Mouse (Mus musculus): ENCODE measurements around the gene Cacna2d2. TPM values are rescaled to one million over a fixed set of nuclear protein-coding genes. Genes with fewer than 3 reads are reported as not detected.

Cacna2d2 gene
- total RNA-seq, 2 experiments from 2014 or later, result 24.3 to 29.7 TPM

DNA sequence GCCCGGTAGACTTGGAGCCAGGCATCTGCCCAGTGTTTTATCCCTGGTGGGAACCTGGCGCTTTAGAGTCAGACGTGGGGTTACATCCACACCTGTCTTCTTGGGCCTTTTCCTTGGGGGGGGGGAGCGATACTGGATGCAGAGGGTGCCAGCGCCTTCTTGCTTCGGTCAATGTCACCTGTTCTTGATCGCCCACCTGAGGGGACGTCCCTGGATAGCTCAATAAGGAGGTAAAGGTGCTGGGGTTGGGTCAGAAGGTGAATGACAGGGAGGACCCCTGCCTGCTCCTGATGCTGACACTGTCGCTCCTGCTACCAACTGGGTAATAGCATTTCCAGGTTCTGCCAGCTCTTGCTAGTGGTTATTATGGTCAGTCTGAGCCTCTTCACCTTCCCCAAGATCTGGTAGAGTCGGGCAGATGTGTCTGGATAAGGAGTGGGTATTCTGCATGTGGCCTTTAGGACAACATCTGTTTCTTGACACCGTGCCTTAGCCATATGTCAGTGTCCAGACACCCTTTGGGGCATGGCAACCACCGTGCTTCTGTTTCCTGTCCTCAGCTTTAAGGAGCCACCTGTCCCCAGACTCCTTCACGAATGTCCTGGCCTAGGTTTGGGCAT is 1.4 kb downstream of the Cacna2d2 start:
- no peak for DNase-seq (ENCODE audit: low spot score in 2 of 2)

DNA sequence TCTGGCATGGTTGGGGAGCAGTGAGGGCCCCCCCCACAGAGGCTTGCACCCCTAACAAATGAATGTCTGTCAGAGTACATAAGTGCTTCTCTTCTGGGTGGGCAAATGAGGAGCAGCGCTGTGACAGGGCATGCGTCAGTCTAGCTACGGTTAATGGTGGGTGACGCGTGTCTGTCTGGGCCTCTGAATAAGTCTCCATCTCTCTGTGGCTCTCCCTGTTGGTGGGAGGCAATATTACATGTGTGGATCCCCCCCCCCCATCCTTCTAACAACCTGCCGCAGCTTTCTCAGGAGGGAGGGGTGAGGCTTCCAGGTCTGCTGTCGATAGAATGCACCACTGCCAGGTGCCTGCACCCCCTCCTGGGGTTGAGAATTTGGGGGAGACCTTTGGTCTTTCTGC is 3.7 kb downstream of the Cacna2d2 start:
- no peak for DNase-seq (ENCODE audit: low spot score in 2 of 2)

DNA sequence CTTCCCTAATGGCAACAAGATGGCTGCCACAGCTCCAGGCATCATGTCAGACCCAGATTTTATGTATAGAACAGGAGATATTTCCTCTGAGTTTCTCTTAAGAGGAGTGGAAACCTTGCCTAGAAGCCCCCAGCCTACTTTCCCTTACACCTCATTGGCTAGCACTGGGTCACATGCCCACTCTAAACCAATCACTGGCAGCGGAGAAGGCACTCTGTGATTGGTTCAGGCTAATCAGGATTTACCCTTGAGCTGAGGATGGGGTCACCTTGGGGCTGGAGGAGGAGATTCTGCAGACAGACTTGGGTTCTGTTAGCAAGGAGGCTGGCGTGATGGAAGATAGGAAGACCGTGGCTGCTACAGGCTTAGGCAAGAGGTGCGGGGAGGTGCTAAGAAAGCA is 10.0 kb downstream of the Cacna2d2 start:
- no peak for DNase-seq (ENCODE audit: low spot score in 2 of 2)

DNA sequence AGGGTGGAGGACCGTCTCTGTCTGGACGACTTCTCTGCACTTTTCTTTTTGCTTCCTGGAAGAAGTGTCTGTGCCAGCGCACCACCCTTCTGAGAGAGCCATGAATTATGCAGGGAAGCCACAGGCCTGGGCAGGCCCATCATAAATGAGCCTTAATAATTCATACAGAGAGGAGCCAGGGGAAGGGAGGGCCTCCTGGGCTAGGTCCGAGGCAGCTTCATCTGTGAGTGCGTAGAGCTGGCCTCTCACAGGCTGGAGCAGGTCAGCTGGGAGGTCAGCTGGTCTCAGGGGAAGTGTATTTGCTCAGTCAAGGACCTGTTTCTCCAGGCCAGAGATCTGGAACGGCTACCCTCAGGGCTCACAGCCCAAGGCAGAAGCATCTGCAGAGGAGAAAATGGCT is 17.7 kb downstream of the Cacna2d2 start:
- no peak for DNase-seq (ENCODE audit: low spot score in 2 of 2)

DNA sequence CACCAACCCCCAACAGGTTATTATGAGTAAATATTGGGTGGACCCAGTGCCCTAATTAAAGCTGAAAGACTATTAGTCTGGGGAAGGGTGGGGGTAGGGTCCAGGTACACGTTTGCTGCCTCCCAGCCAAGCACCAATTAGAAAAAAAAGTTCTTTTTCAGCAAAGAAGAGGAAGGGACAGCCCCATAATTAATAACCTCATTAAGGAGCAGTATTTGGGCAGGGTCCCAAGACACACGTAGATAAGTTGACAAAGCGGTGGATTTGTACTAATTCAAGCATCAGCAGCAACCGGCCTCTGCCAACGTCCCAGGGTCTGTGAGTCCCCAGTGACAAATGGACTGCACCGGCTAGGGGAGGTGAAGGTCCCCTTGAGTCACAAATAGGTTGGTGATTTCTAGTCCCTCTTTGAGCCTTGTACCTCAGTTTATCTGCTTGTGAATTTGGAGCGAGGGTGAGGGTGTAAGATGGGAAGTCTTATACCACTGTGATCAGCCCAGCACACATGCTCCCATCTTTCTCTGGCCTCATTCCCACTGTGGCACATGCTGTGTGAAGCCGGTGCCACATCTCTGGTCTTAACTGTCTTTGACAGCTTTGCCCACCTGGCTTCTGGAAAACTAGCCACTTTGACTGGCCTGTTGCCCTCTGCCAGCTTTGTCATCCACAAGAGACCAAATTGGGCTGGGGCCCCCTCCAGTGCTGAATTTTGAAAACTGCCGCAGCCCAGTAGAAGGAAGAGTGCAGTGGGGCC is 20.3 kb downstream of the Cacna2d2 start:
- DNase-seq (ENCODE audit: low spot score in 2 of 2), result no peak

DNA sequence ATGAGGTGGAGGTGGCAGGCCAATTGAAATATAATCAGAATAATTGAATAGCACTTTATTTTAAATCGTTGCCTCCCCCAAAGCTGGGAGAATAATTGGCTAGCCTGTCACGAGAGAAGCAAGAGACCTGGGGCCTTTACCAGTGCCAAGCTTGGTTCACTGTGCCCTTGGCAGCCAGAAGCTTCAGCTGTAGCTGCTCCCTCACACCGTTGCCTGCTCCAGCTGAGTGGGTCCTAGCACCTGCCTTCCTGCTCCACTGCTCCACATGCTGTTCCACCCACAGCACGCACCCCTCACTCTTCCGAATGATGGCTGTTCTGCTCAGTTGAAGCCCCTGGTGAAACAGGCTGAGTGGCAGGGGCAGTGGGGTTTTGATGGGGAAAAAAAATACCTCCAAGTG is 21.5 kb downstream of the Cacna2d2 start:
- DNase-seq (ENCODE audit: low spot score in 2 of 2), result no peak

DNA sequence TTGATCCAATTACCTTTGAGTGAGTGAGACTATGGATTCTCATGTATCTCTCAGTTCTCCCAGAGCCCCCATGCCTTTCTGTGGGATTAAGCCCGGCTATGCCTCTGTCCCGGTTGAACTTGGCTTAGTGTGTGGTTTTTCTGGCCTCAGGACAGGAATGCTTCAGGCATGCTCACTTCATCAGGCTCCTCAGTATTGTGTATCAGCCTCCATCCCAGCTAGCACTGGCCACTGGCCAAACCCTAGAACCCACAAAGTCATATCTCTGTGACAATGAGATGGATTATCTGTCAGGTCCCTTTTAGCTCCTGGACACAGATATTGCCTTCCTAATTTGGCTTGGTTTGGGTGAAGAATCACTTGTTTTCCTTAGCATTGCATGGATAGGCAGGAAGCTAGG is 23.5 kb downstream of the Cacna2d2 start:
- DNase-seq (ENCODE audit: low spot score in 2 of 2), result no peak

DNA sequence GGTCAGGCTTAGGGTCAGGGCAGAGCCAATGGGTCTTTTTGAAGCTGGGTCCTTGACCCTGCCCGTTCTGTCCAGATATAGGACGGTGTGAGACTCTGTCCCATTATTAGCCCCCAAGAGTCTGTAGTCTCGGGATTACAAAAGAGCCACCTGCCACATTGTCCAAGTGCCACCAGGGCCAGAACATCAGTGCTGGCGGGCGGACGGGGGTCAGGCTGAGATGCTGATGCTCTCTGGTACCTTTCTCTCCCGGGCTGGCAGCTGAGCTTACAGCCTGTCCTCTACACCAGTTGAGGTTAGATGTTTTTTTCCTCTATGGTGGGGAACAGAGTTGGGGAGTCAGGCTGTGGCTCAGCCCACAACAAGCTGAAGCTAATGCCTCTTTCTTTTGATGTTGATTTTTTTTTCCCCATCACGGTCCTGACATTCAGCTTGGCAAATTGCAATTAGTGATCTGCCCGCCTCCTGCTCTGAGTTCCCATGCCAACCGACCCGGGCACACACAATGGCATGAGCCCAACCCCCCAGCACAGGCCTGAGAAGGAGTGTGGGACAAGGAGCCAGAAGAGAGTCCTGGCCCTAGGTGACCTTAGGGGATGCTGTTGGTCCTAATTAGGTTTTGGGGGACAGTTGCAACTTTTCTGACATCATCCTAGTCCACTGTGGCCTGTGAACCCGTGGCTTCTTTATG is 25.2 kb downstream of the Cacna2d2 start:
- no peak for DNase-seq (ENCODE audit: low spot score in 2 of 2)

DNA sequence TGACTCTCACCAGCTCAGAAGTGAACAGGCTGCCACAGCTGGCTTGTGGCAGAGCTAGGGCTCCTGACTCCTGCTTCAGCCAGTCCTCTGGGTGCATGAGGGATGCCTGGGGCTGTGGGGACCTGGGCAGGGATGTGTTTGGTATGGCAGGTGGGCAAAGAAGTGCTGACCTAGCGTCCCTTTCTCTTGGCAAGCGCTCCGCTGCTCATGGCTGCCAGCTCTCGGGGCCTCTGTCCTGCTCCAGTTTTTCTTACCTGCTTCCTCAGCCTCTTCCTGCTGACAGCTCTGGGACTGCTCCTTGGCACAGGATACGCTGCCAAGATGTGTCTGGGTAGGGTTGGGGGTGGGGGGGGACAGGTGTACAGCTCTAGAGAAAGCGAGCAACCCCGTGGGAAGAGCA is 28.5 kb downstream of the Cacna2d2 start:
- no peak for DNase-seq (ENCODE audit: low spot score in 2 of 2)

DNA sequence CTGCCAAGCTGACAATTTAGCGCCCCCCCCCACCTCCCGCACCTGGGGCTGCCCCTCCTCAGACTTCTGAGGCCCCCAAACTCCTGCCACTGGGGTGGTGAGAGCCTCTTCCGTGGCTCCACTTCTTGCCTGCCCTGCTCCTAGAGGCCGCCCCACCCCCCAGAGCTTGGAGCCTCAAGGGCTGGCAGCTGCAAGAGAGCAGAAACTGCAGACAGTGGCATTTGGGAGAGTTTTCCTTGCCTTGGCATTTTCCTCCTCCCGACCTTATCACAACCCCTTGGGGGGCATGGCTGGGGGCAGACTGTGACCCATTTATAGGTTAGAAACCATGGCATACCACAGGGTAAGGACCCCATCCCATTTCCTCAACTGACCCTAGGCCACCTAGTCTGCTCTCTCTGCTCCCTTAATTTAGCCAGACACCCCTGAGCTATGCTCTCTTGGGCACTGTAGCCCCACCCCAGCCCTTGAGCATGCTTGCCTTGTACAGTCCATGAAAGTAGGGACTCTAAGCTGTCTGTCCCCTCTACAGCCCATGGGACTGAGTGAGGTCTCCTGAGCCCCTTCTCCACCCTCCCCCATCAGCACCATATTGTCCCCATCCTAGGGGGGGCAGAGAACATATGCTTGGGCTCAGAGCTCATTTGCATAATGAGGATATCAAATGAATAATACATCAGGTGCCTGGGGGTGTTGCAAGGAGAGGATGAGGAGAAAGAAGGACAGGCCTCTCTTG is 29.2 kb downstream of the Cacna2d2 start:
- no peak for DNase-seq (ENCODE audit: low spot score in 2 of 2)

DNA sequence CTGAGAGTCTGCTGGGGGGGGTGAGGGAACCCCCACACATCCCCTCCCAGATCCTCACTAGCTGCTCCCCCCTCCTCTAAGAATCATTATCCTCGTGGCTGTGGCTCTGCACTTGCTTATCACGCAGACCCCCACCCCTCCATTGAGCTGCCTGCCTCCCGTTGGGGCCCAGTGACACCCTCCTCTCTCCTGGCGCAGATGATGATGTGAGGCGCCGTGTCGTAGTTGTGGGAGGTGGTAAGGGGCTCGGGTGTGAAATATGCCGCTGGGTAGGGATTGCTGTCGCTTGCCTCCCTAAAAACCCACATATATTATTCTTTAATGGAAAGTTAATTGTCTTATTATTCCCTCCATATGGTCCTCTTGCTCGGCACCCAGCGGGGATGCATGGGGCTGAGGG is 31.0 kb downstream of the Cacna2d2 start:
- DNase-seq (ENCODE audit: low spot score in 2 of 2), result no peak

DNA sequence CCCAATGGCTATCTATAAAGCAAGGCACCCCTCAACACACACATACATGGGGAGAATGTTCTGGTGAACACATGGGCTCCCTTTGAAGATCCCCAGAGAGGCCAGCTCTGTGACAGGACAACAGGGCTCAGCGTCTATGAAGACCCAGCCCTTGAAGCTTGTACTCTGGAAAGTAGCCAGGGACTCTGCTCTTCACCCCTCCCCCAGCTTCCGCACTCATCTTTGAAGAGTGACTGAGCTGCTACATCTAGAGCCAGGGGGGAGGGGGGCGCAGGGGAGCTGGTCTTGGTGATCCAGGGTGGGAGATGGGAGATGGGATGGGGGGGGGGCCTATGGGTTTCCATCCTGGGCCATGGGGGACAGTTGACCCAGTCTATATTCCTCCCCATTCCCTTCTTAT is 33.1 kb downstream of the Cacna2d2 start:
- no peak for DNase-seq (ENCODE audit: low spot score in 2 of 2)

DNA sequence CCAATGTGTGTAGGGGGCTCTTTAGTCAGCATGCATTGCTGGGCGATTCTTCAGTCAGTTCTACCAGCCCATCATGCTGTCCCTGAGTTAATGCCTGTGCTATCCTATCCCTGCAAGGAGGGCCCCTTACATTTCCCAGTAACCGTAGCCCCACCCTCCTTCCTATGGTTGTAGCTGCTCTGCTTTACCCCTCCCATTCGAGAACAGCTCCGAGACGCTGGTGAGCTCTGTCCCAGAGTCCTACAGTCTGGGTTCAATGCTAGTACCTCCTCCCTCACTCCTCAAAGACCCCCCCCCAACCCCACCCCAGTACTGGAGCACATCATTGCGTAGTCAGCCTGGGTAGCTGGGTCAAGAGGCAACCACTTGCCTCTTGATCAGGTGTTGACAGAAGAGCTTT is 35.4 kb downstream of the Cacna2d2 start:
- DNase-seq (ENCODE audit: low spot score in 2 of 2), result no peak

DNA sequence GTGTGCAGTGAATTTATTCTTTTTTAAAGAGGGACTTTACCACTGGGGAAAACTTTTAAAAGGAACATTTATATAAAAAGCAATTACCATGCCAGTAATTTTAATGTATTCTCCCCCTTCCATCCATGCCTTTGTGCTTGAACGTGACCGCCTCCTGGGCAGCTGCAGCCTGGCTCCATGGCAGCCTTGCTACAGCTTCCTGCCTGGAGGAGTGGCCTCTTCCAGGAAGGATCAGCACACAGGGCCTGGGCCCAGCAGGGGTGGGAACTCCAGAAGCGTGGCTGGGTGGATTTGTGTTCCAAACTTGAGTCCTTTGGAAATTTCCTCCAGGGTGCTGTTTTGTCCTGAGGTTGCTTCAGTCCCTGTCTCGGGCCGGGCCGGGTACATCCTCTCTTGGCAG is 35.9 kb downstream of the Cacna2d2 start:
- no peak for DNase-seq (ENCODE audit: low spot score in 2 of 2)

DNA sequence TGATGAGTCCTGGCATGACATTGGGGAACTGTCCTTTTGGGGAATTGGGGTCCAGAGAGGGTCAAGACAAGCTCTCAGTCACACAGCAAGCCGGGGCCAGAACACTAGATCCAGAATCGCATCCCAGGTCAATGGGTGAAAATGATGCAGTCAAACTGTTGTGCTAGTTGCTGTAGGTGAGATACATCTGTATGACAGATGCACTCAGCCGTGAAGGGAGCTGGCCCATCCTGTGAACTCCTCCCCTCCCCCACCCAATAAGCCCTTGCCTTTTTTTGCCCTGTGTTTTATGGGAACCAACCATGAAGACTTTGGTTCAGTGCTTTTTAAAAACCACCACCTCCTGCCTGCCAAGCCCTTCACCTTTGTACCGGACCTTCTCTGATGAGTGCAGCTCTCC is 43.5 kb downstream of the Cacna2d2 start:
- DNase-seq (ENCODE audit: low spot score in 2 of 2), result no peak

DNA sequence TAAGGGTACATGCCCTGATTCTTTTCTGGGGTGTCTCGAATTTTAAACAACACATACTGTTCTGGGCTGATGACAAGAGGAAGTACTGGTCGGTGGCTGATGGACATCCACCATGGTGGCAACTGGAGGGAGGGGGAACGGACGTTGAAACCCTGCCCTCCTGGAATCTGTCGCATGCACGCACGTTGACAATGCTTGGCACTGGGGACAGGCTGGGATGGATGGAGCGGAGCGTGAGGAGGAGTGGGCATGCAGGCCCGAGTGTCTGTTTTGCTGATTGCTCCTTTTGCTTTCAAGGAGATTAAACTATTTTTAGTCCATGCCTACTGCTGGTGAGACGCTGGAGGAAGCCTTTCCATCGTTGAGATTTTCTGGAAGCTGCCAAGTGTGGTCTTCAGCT is 43.9 kb downstream of the Cacna2d2 start:
- DNase-seq (ENCODE audit: low spot score in 2 of 2), result no peak

DNA sequence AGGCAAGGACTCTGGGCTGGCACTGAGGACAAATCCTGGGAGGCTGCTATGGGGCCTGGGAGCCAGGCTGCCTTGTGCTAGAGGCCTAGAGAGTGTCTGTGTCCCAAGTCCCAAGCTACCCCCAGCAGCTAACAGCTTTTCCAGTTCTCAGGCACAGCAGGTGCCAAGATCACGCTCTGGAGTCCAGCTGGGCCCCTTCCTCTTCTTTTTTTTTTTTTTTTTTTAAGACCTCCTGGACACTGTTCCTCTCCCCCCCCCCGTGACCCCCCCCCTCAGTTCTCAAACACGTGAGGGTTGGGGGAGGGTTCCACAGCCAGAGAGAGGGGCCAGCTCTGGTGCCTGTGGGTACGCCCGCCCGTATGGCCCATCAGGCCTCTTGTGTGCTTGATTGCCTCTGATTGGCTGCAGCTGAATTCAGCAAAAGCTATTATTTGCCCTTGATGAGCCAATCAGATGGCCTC is 45.6 kb downstream of the Cacna2d2 start:
- no peak for DNase-seq (ENCODE audit: low spot score in 2 of 2)

DNA sequence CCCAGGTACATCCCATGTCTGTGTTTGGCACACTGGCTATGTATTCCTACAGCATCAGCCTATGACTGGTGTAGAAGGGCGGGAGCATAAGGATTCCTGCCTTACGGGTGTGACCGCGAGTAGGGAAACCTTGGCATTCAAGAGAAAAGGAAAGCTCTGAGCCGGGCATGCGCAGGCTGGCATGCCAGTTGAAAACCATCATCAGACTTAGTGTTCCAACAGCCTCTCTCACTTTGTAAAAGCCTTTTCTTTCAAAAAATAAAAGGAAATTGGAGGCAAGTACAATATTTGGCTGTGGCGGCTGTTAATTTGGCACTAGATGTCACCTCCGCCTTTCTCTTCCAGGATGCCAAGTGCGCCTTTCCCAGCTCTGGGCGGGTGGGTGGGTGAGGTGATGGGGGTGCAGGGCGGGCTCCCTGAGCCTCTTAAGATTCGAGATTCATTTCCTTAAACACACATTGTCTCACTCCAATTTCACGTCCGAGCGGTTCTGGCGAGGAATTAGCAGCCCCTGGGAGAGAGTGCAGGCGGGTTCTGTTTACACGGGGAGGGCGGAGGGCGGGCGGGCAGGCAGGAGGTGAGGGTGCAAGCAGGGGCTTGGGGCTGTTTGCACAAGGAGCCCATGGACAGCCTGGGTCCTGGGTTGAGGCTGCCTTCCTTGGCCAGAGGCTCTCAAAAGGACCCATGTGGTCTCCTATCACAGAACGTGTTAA is 49.5 kb downstream of the Cacna2d2 start:
- DNase-seq (ENCODE audit: low spot score in 2 of 2), result peak in 1 of 2 experiments; percentile 13

DNA sequence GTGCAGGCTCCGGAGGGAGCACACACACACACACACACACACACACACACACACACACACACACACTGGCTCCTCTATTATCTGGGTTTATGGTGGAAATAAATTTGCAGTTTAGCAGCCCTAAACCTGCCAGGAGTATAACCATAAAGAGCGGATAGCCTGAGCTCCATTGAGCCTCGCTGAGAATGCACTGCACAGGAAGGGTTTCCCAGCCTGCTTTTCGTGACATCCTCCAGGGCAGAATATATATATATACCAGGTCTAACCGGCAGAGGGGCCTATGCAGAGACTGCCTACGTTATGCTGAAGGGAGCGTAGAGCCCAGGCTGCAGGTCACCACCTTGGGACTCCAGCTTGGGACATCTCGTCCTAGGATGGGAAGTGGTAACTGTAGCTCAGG is 52.0 kb downstream of the Cacna2d2 start:
- no peak for DNase-seq (ENCODE audit: low spot score in 2 of 2)

DNA sequence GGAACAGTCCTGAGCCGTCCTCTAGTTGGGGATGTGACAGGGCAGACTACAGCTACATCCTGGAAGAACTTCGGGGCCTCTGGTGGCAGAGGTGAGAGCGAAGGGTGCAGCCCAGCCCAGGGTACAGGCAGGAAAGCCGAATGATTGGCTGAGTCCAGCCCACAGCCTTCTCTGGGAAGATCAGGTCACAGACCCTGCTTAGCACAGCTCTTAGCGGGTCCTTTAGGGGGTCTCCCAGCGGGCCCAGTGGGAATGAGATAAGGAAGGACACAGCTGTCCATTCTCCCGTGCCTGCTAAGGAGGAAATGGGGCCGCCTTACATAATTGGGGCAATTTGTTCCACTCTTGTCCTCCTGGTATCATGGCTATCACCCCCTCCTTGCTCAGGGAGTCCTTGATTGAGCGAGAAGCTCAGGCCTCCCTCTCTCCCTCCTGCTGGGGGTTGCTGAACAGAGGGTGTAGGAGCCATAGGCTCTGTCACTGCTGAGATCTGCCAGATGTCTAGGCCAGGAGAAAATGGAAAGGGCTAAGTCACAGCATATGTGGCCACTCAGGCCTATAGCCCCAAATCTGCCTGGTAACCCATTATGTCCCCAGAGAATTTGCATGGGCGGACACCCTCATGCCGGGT is 52.6 kb downstream of the Cacna2d2 start:
- DNase-seq (ENCODE audit: low spot score in 2 of 2), result no peak

DNA sequence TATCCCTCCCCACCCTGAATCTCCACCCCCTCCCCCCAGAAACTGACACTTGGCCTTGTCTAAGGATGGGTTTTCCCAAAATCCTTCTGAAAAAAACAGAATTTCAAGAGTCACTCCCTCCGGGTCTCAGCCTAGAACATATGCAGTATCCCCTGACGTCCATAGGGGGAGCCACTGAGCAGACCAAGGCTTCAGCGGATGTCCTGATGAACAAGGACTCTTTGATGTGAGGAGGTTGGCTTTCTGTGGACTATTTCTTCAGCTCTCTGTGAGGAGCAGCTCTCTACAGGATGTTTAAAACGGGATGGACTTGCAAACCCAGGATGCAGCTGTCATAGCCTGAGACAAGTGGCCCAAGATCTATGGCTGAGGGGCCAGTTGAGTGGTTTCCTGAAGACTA is 53.1 kb downstream of the Cacna2d2 start:
- peak in 1 of 2 experiments; percentile 18 for DNase-seq (ENCODE audit: low spot score in 2 of 2)

Data from left cerebral cortex, adult 18-20 months (tissue).